Mouse (Mus musculus) forebrain, embryonic 14.5 days (tissue): ENCODE measurements around the gene Fam189a1. TPM values are rescaled to one million over a fixed set of nuclear protein-coding genes. Genes with fewer than 3 reads are reported as not detected.

Source experiments
- ATAC-seq: fragments of 200-750 bp; cut with Nextera tagmentation; 2 replicates; pipeline ENCODE4 v1.8.0; 2017; ENCODE audit warnings: mild to moderate bottlenecking, moderate library complexity
- DNase-seq: peaks from one replicate; pipeline ENCODE4 v3.0.0-alpha.2; 2015; ENCODE audit warnings: low spot score
- H3K27ac ChIP-seq: fragments of 300-500 bp; sonication (generic); 2 replicates; pipeline ENCODE4 v1.5.1; 2014; ENCODE audit warnings: low read depth, mild to moderate bottlenecking, control low read depth, low read length, moderate library complexity
- H3K27me3 ChIP-seq: fragments of 300-500 bp; sonication (generic); replicated peaks from 2 replicates; pipeline ENCODE4 v1.6.1; 2014; ENCODE audit warnings: low read length, control low read depth, mixed read lengths; ENCODE audit not compliant: control insufficient read depth, insufficient read depth
- H3K36me3 ChIP-seq: fragments of 300-500 bp; sonication (generic); 2 replicates; pipeline ENCODE4 v1.6.1; 2014; ENCODE audit warnings: low read length, control low read depth; ENCODE audit not compliant: control insufficient read depth, insufficient read depth
- H3K4me1 ChIP-seq: fragments of 300-500 bp; sonication (generic); 2 replicates; pipeline ENCODE4 v1.6.1; 2014; ENCODE audit warnings: antibody characterized with exemption, low read length, control low read depth; ENCODE audit not compliant: control insufficient read depth, insufficient read depth
- H3K4me2 ChIP-seq: fragments of 300-500 bp; sonication (generic); 2 replicates; pipeline ENCODE4 v1.6.1; 2014; ENCODE audit warnings: mild to moderate bottlenecking, control low read depth, low read length
- H3K4me3 ChIP-seq: fragments of 300-500 bp; sonication (generic); 2 replicates; pipeline ENCODE4 v1.5.1; 2014; ENCODE audit warnings: low read depth, low read length, control low read depth
- H3K9ac ChIP-seq: fragments of 300-500 bp; sonication (generic); 2 replicates; pipeline ENCODE4 v1.6.1; 2014; ENCODE audit warnings: mild to moderate bottlenecking, low read length, control low read depth, moderate library complexity
- H3K9me3 ChIP-seq: fragments of 300-500 bp; sonication (generic); replicated peaks from 2 replicates; pipeline ENCODE4 v1.6.1; 2016; ENCODE audit warnings: low read length, control low read depth, mixed read lengths; ENCODE audit not compliant: control insufficient read depth
- WGBS: fragments of 180-500 bp; shearing (Covaris S2); extraction: QIAGEN DNeasy Blood & Tissue Kit; methylation state at CpG from one replicate; pipeline ENCODE4 v1.1.7; 2014; 5-methylcytosine and 5-hydroxymethylcytosine counted together
- polyA plus RNA-seq: library from polyadenylated mRNA; unstranded; fragments of >200 nt; fragmentation: Nextera tagmentation; extraction: Ambion mirVana; gene quantifications from 2 replicates; pipeline ENCODE4 v1.2.1, GENCODE M21; 2014

Gene Fam189a1
- polyA plus RNA-seq, 1 experiment from 2014 or later: 2.6 TPM

DNA sequence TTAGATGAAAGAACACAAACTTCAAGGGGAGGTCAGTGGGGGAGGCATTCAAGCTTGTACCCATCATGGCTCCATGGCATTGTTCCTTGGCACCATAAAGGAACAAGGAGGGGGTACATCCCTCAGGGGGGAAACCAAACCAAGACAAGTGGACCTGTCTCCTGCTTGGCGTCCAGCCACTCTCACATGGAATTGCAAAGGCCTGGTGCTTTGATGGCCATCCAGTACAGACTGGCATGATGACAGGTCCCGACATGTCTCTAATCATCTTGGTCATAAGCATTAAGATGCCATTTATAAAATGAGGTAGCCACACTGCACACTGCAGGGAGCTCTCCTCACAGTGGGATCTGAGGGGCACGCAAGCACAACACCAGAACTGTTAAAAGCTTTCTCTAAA lies 41.0 kb downstream of the Fam189a1 start:
- Histone ChIP-seq H3K27ac (no peak overlapping the region), H3K9ac (no peak overlapping the region), H3K36me3 (no peaks in the 10 kb centered on the region), H3K4me3 (no peak overlapping the region), H3K4me1 (no peaks in the 10 kb centered on the region), H3K27me3 (no peaks in the 10 kb centered on the region), H3K9me3 (no peaks in the 10 kb centered on the region), H3K4me2 (no peak overlapping the region)
- 75% methylated on average over 3 of the region's 3 CpGs for WGBS
- DNase-seq (no peak), ATAC-seq (no peak)

DNA sequence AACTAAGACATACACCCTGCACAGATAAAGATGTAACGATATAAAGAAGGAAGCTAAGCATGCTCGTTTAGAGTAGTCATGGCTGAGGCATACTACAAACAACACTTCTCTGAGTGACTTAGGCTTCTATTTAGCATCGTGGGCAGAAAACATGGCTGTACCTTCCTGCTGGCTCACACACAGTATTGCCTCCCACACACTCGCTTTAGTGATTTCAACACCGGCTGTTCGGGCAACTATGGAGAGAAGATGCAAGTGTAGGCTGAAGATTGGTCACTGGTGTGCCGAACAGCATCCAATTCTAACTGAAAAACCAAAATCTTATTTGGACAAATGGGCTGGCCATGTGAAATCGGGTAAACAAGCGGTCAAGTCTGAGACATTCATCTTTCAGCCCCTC lies 44.7 kb downstream of the Fam189a1 start:
- Histone ChIP-seq H3K9me3 (no peaks in the 10 kb centered on the region), H3K4me1 (no peaks in the 10 kb centered on the region), H3K4me3 (no peak overlapping the region), H3K27me3 (no peaks in the 10 kb centered on the region), H3K36me3 (no peaks in the 10 kb centered on the region), H3K9ac (no peak overlapping the region), H3K27ac (no peak overlapping the region), H3K4me2 (no peak overlapping the region)
- WGBS: 93% methylated on average over 9 of the region's 9 CpGs
- no peak for DNase-seq
- no peak for ATAC-seq

DNA sequence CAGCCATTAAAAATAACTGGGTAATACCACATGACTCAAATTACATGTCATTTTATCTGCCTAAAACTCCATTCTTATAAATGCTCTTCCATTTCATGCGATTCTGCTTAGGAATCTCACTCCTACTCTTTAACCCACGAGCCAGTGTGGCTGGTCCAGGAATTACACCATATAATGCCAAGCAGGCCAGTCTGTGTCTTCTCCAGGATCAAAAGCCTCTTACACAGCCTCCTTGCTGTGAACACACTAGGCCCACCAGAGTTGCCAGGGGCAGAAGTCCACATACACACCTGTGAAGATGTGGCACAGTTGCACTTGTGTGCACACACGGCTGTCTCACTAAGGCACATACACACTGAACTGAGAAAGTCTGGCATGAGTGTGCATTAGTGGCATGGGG lies 50.8 kb downstream of the Fam189a1 start:
- H3K27ac ChIP-seq: no peak overlapping the region
- ATAC-seq: no peak

DNA sequence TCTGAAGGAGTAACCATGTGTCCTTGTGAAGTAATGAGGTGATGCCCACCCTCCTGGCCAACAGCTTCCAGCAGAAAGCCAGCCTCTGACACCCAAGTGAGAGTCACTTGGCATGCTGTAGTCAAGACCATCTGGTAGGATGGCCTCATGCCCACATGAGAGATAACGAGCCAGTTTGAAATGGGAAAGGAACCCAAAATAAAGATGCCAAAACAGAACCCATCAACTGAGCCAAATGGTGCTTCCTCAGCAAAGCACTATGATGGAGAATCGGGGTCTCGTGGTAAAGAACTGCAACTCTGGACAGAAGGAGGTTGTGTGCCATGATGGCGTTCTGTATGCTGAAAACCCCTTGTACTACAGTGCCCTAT lies 51.3 kb downstream of the Fam189a1 start:
- no peak overlapping the region for H3K4me3 ChIP-seq
- H3K9me3 ChIP-seq: no peaks in the 10 kb centered on the region
- no peak overlapping the region for H3K4me2 ChIP-seq
- no peak overlapping the region for H3K27ac ChIP-seq
- WGBS: 70% methylated on average over 4 of the region's 4 CpGs
- H3K4me1 ChIP-seq: no peaks in the 10 kb centered on the region
- ATAC-seq: peak; percentile 42; the same call in 1 of the 2 replicates
- DNase-seq: peak; percentile 60
- H3K27me3 ChIP-seq: no peaks in the 10 kb centered on the region
- no peak overlapping the region for H3K9ac ChIP-seq
- H3K36me3 ChIP-seq: no peaks in the 10 kb centered on the region

More for the DNA sequence above, 50.8 kb downstream of the Fam189a1 start:
- Histone ChIP-seq H3K36me3 (no peaks in the 10 kb centered on the region), H3K9me3 (no peaks in the 10 kb centered on the region), H3K27me3 (no peaks in the 10 kb centered on the region), H3K4me1 (no peaks in the 10 kb centered on the region), H3K9ac (no peak overlapping the region), H3K4me3 (no peak overlapping the region), H3K4me2 (no peak overlapping the region)
- no peak for DNase-seq
- WGBS: 93% methylated on average over 3 of the region's 3 CpGs

DNA sequence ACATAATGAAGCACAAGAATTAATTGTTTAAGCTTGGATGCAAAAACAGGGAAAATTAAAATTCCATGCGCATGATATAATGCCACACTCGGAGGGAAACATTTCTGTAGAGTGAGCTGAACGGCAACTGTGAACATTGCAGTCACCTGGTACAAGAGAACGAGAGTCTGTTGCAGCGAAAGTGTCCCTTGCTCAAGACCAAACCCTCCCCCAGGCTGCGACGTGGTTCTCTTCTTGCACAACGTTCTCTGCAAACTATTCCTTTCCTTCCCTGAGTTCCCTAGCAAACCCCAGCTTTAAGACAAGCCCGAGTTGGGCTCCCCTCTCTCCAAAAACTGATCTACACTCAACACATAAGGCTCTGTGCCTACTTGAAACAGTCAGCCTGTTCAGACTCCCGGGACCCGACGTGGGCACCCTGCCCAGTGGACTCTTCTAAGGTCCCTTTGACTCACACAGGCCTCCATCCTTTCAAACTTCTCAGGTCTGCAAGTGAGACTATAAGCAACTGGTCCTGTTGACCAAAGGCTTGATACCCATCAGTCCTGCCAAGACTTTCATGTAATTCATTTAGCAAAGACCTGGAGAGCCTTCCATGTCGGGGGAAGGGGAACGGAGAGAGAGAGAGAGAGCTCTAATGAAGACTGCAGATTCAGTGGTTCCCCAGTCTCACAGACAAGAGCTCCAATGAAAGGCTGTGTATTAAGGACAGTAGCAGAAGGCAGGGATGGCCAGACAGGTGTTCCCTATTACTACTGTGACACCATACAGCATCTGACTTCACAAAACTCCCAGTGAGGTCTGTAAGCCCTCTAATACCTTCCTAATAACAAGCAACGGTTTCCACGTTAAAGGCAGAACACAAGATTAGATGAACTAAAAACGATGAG lies 51.9 kb downstream of the Fam189a1 start:
- H3K27ac ChIP-seq: no peak overlapping the region
- 81% methylated on average over 17 of the region's 17 CpGs for WGBS
- H3K9ac ChIP-seq: no peak overlapping the region
- H3K36me3 ChIP-seq: no peaks in the 10 kb centered on the region
- H3K27me3 ChIP-seq: no peaks in the 10 kb centered on the region
- no peak overlapping the region for H3K4me2 ChIP-seq
- no peaks in the 10 kb centered on the region for H3K9me3 ChIP-seq
- DNase-seq: no peak
- H3K4me1 ChIP-seq: no peaks in the 10 kb centered on the region
- no peak overlapping the region for H3K4me3 ChIP-seq
- ATAC-seq: 0 out of 2 replicates have a peak, but pooled peaks have one; percentile 7

DNA sequence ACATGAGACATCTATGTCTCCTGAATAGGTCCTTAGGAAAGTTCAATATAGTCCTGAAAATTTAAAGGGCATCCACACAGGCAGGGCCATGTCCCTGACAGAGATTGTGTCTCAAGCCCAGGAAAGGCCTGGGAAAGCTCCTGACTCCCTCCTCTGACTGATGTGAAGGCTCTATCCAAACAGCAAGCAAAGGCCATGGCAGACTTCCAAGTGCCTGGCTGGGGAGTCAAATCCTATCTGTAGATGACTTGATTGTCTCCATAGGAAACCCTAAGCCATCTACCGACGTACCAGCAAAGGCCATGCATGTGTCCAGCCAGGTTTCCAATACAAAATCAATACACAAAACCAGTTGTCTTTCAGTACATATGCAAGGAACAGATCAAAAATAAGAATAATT lies 54.7 kb downstream of the Fam189a1 start:
- H3K9ac ChIP-seq: no peak overlapping the region
- no peaks in the 10 kb centered on the region for H3K9me3 ChIP-seq
- H3K27me3 ChIP-seq: no peaks in the 10 kb centered on the region
- 91% methylated on average over 2 of the region's 2 CpGs for WGBS
- H3K4me3 ChIP-seq: no peak overlapping the region
- H3K4me2 ChIP-seq: no peak overlapping the region
- DNase-seq (no peak), ATAC-seq (no peak)
- H3K27ac ChIP-seq: no peak overlapping the region
- H3K36me3 ChIP-seq: no peaks in the 10 kb centered on the region
- H3K4me1 ChIP-seq: no peaks in the 10 kb centered on the region

DNA sequence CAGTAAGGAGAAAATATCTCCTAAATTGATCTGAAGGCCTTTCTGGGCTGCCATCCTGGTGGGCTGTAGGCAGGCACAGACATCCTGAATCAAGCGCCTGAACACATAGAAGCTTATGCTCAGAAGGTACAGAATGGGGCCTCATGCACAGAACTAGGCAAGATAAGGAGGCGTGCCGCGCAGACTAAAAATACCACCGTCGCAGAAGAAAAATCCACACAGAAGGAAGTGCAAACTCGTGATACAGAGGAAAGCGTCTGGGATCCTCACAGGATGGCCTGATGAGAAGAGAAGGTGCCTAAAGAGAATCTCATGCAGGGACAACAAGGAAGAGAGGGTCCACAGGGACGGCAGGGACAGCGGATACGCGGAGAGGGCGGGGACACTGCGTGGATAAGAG lies 58.7 kb downstream of the Fam189a1 start:
- H3K27me3 ChIP-seq: no peaks in the 10 kb centered on the region
- H3K4me1 ChIP-seq: no peaks in the 10 kb centered on the region
- H3K9me3 ChIP-seq: no peaks in the 10 kb centered on the region
- DNase-seq (no peak), ATAC-seq (no peak)
- no peak overlapping the region for H3K9ac ChIP-seq
- no peak overlapping the region for H3K4me3 ChIP-seq
- WGBS: 89% methylated on average over 14 of the region's 14 CpGs
- H3K27ac ChIP-seq: no peak overlapping the region
- no peaks in the 10 kb centered on the region for H3K36me3 ChIP-seq
- H3K4me2 ChIP-seq: no peak overlapping the region

DNA sequence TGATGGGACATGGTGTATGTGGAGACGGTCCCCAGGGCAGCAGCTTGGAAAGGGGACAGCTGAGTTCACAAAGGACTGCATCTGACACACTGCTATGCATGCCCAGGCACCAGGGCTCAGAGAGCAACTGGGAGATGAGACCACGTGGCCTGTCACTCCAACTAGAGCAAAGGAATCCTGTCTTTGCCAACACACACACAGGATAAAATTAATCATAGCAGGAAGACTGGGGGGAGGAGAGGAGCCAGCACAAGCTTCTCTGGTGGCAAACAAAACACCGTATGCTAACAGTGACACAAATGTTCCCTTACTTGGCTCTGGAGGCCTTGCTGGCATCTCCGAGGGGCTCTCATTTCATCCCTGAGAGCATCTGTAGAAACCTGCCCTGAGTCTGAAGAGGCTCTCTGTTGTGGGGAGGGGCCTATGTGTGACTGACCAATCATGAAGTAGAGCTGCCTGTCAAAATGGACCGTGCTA lies 60.7 kb downstream of the Fam189a1 start:
- H3K9ac ChIP-seq: no peak overlapping the region
- no peaks in the 10 kb centered on the region for H3K4me1 ChIP-seq
- H3K9me3 ChIP-seq: no peaks in the 10 kb centered on the region
- peak; percentile 29; the same call in 1 of the 2 replicates for ATAC-seq
- H3K27me3 ChIP-seq: no peaks in the 10 kb centered on the region
- no peak overlapping the region for H3K4me3 ChIP-seq
- H3K4me2 ChIP-seq: no peak overlapping the region
- H3K36me3 ChIP-seq: no peaks in the 10 kb centered on the region
- DNase-seq: peak; percentile 44
- WGBS: 56% methylated on average over 5 of the region's 5 CpGs
- no peak overlapping the region for H3K27ac ChIP-seq

DNA sequence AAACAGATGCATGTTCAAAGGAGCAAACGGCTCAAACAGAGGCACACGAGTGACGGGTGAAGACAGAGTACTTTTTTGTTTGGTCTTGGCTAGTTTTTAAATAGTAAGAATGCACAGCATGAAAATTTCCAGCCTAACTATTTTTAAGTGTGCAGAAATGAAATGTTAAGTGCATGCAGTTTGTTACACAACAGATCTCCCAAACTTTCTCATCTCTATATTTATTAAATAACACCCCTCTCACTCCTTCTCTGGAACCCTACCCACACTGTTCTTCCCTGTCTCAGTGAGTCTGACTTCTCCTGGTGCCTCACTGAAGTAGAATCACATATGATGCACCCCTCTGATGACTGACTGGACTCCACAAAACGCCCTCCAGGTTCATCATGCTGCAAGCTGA lies 63.1 kb downstream of the Fam189a1 start:
- WGBS: 84% methylated on average over 4 of the region's 4 CpGs
- H3K4me2 ChIP-seq: no peak overlapping the region
- no peak overlapping the region for H3K4me3 ChIP-seq
- H3K9me3 ChIP-seq: no peaks in the 10 kb centered on the region
- H3K27me3 ChIP-seq: no peaks in the 10 kb centered on the region
- DNase-seq: no peak
- H3K36me3 ChIP-seq: no peaks in the 10 kb centered on the region
- H3K9ac ChIP-seq: no peak overlapping the region
- H3K27ac ChIP-seq: no peak overlapping the region
- no peak for ATAC-seq
- H3K4me1 ChIP-seq: no peaks in the 10 kb centered on the region
